Mouse (Mus musculus) hematopoietic stem cell, adult 5-6 weeks (primary cell): Measurements from ENCODE around the gene Fez2. TPM values are rescaled to one million over a fixed set of nuclear protein-coding genes. Genes with fewer than 3 reads are reported as not detected.
A peak's percentile ranks its signal among the peaks of the same experiment; 100 is the strongest.

Source experiments
- ATAC-seq, 2 experiments: fragments of 125-278 bp in 1 of 2; replicated peaks in 1 of 2; 2 replicates each; pipeline ENCODE4 v1.8.0; 2016 to 2017; ENCODE audit warnings: inconsistent platforms in 2 of 2, mild to moderate bottlenecking in 2 of 2, moderate number of reproducible peaks in 2 of 2, low read depth in 1 of 2, moderate TSS enrichment in 1 of 2; ENCODE audit not compliant: low FRiP score in 2 of 2, poor library complexity in 2 of 2, severe bottlenecking in 2 of 2, insufficient read depth in 1 of 2, low TSS enrichment in 1 of 2
- total RNA-seq: library from RNA; stranded (forward); fragments of 172-1452, 232-1000 nt; gene quantifications from 2 replicates; pipeline ENCODE4 v1.2.3, GENCODE M21; 2017

Gene Fez2
- total RNA-seq, 1 experiment from 2014 or later, result 20.1 TPM

DNA sequence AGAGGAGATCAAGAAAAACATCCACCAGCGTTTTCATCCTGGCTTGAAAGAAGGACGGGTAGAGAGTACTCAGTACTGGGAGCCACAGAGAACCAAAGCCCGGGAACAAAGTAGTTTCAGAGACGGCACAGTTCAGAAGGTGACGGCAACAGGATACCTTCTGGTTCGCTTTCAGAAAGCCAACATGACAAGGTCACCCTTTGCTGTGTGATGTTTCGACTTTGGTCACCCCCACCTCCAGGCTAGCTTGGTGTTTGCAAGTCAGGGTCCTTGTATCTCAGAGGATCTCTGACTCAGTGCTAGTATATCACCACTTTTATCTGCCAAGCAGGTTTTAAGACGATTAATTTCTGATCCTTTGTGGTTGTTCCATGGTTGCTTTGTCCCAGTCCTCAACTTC, 7.1 kb upstream of the Fez2 start:
- ATAC-seq, result no peak

DNA sequence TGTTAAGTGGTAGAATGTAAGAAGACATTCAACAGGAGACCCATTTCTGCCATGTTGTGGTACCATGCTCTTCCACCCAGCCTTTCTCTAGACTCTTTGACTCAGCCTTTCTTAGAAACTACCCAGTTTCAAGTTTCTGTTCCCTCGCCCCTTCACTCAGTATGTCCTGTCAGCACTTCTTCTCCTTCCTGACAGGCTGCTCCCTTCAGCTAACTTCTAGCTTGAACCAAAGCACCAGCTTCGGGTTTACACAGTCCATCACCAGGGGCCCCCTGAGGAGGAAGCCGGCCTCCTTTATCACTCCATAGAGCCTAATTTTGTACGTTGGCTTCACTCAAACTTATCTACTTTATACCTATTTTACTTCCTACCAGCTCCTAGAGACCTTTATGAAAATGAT, 1.3 kb upstream of the Fez2 start:
- no peak for ATAC-seq

DNA sequence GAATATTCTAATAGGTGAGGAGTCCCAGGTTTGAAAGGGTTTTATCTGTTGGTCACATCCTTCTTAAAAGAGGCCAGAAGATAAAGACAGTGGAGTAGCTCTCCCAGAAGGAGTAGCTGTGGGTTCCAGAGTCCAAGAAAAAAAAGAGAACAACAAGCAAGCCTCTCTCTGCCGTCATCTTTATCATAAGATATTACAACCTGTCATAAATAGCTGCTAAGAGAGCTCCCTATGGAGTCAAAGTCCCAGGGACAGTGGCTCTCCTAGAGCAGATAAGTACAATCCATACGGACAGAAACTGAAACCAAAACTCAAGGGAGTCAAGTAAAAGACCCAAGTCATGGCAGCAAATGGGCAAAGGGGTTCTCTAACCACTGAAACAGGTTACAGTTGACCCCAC, 2.7 kb downstream of the Fez2 start:
- no peak for ATAC-seq

DNA sequence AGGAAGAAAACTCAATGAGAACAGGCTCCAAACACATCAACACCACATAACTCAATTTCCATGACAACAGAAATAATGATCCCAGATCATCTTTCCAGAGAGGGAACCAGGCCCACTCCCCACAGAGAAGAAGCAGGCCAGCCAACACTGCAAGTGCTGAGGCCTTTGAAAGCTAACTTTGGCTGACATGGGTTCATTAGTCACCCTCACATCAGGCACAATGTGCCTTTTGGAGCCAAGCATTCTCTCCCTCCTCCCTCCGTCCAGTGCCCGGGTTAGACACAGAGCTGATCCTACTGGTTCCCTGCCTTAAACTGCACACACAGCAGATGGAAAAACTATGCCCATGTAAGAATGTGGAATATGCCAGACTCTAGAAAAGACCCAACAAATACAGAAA, 8.1 kb downstream of the Fez2 start:
- ATAC-seq, result no peak

DNA sequence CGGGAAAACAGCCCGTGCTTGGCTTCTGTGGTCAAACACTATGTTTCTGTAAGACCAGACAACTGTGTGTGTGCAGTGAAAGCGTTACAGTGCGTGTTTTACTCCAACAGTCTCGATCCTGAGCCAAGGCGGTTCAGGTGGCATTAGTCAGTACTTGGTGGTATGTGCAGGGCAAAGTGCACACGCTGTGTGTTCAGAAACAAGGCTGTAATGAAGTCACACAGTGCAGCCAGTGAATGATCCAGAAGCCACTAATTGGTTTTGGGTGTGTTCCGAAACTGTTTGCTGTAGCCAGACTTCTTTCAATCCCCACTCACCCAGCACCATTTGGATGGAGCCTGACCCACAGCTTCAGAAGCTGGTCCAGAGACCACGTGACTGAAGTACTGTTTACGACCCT, 9.6 kb downstream of the Fez2 start:
- no peak for ATAC-seq

DNA sequence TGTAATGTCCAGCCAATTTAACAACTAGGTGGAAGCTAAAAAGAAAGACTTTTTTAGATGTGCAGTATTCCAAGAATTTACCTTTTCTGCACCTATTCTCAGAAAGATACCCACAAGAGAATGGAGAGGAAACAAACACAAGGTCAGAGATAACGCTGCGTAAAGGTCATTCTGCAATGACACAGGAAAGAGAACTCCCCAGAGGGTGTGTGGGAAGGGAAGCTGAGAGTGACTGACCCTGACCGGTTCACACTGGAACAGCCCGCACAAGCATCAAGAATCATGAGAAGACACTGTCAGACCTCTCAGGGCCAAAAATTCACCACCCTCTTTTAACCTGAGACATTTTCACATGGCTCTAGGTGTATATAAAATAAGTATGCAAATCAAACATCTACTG, 10.4 kb downstream of the Fez2 start:
- no peak for ATAC-seq

DNA sequence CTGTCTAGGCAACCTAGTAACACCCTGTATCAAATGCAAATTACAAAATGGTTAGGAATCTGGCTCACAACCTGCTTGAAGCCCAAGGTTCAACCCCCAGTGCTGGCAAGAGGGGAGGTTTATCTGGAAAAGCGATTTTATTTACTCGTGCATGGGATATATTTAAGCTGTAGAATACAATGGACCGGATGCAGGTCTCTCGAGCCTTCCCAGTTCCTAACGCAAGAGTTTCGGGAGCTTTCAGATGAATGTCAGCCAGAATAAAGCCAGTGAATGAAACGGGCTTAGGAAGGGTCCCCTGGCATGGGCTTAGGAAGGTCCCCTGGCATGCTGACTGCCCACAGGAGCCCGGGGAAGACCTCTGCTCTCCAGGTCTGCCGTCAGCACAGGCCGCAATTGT, 11.1 kb downstream of the Fez2 start:
- no peak for ATAC-seq

DNA sequence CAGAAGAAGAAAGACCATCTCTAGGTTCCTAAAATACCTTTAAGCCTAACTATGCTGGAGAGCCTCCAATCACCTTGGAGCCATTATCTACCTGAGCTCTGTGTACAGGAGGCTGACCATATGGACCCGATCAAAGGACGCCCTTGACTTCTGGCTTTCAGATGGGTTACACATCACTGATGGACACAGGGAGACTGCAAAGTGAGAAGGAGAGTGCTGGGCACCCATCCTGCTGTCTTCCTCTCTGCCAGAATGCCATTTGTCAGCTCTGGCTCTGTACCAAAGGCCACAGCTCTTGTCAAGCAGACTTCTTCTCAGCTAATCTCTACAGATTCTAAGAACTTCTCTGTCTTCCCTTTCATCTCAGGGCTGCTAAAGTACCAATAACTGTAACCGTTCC, 12.6 kb downstream of the Fez2 start:
- ATAC-seq, result no peak

DNA sequence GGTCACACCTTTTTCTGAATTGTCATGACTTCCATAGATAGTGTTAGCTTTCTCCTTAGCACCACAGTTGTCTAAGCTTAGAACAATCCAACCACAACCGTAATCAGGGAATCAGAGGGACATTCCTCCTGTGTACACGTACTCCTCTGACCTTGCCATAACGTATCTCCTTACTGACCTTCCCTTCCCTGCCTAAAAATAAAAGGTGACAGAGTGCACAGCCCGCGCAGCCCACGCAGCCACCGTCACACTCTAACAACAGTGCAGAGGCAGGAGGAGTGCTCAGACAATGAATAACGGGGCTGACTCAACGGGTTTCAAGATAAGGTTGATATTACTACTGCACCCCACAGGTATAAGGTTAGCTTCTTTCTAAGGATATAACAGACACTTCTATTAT, 14.1 kb downstream of the Fez2 start:
- no peak for ATAC-seq

DNA sequence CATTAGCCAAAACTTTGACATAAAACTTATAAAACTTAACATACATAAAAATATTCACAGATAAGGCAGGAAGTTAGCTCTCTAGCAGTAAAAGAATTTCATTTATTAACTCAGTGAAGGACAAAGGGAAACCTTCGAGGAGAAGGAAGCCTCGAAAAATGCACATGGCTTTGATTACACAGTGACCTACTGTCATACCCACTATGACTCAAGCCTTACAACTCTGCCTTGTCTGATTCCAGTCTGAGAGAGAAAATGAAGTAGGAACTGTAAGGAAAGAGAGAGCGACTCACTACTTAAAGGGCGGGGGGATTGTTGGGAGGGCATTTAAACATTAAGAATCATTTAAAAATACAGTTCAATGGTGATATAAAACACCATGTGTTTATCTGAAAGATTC, 14.7 kb downstream of the Fez2 start:
- ATAC-seq, result no peak

DNA sequence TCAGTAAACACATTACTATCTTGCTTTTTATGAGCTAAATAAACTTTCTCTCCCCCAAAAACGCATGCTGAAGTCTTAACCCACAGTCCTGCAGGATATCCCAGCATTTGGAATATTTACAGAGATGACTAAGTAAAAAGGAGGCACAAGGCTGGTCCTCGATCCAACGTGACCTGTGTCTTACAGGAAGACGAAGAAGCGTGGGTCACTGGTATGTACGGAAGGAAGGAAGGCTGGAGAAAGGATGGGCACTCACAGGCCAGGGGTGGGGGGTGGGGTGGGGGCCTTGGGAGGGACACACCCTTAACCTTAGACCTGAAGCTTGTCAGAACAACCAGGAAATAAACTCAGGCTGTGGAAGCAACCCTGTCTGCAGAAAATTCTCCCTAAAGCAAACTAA, 15.8 kb downstream of the Fez2 start:
- ATAC-seq, result no peak

DNA sequence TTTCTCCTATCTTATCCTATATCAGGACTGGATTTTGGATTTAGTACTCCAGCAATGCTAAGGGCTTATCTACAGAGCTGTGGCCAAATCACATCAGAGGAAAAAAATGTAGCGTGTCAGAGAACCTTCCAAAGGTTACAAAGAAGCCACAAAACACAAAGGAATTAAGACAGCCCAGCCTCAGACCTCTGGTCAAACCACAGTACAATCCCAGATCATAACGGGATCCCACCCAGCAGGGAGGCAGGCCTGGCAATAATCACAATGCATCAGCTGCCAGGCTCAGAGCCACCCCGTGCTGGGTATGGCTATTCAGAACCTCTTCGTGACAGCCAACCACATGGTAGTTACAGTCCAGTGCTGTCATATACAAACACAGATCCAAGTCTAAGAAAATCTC, 16.2 kb downstream of the Fez2 start:
- ATAC-seq, result no peak

DNA sequence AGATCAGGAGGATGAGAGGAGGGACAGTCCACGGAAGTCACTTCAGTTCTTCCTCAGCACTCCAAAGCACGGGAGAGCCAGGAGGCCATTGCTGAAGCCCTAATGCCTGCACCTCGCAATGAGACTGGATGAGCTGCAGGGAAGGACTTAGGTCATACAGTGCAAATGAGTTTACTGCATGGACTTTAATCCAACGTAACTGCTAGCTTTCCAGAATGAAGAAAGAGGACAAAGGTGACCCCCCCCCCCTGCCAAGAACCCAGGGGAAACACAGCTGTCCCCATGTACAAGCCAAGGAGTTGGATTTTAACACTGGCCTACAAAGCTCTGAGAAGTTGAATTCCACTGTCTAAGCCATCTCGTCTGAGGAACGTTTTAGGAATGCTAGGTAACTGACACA, 16.6 kb downstream of the Fez2 start:
- no peak for ATAC-seq

DNA sequence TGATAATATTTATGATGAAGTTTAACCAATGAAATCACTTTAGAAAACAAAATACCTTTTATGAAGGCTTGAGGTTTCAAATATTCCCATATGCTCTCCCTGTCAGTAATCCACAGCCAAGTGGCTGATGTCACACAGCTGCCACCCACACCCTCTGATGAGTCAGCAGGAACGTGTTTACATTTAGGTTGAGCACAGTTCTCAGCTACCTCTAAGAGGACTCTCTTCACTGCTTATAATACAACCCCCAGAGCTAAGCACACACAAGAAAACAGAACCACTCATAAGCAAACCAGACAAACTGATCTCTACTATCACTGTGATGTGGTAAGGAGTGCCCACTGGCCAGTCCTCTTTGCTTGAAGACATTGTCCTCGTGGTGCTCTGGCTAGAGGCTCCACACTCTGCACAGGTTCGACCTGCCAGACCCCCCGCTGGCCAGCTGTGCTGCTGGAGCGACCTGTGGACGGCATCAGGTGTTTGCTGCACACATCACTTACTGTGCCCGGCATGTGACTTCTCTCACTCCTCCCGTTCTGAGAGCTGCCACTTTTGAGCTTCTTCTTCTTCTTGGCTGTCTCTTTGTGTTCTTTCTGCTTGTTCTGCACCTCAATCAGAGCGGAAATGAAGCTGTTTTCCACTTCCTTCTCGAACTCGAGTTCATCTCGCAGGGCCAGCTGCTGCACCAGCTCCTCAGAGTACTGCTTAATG, 17.7 kb downstream of the Fez2 start:
- 0 out of 4 replicates have a peak, but pooled peaks of 1 of the 2 experiments have one; percentile 42 for ATAC-seq

DNA sequence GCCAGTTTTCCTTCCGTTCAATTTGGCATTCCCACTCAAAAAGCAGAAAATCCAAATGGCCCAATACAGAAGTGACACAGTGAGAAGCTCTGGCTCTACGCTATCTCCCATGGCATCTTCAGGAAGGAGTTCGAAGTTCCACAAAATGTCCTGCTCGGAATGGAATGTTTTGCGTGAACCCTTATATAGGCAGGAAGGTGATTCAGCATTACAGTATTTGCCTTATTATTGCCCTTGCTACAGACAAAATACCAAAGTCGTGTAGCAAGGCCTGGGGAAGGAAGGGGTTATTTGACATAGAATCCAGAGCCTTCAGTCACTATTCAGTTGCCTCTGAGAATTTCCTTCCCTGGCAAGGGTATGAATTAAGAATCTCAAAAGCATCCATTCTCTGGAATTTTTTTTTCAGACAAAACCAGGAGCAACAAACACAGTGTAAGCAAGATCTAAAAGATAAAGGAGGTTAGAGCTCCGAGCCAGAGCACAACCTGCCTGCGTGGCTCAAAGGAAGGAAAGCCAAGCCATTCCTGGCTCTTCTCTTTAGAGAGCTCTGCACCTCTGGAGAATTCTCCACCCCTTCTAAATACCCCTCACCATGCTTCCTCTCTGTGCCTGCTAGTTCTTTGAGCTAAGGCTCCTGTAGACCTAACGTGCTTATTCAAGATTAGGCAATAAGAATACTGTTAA, 25.4 kb downstream of the Fez2 start:
- no peak for ATAC-seq

DNA sequence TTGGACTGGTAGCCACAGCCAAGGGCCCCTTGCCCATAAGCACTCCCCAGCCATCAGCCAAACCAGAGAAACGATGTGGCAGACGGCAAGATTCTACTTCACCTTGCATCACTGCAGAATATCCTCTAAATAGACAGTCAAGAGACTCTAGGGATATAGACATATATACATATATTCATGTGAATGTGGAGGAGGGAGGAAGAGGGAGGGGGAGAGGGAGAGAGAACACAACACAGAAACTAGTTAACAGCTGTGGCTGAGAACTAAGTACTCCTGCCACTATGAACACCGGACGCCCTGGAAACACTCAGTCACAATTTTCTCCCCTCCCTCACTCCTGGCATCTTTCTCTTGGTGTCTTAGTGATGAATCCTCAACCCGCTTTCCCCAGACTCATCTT, 28.4 kb downstream of the Fez2 start:
- no peak for ATAC-seq

DNA sequence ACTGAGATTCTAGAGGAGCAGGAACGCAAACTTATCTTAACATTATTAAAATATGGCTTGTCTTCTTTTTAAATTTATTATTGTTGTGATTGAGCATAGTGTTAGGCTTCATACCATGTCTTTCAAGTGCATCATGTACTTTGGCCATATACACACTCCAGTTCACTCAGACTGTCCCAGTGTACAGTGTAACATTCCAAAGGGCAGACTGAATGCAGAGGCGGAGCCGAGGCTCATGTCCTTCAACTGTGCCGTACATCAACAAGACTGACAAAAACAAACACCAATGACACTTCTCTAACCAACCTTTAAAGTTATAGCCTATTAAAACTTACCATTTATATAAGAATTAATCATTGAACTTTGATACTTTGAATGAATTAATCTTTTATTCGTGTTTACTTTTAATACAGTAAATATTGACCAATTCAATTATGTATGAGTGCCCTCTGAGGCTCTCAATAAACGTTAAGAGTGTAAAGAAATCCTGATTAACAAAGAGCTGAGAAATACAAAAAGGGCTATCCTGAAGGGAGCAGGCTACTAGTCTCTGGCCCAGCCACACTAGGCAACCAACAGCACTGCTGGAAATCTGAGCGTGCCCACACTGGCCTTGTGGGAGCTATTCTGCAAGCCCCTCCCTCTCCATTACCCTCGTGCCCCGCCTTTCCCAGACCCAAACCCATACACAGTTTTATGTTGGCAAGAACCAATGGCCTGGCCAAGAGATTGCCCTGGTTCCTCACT, 29.7 kb downstream of the Fez2 start:
- no peak for ATAC-seq

DNA sequence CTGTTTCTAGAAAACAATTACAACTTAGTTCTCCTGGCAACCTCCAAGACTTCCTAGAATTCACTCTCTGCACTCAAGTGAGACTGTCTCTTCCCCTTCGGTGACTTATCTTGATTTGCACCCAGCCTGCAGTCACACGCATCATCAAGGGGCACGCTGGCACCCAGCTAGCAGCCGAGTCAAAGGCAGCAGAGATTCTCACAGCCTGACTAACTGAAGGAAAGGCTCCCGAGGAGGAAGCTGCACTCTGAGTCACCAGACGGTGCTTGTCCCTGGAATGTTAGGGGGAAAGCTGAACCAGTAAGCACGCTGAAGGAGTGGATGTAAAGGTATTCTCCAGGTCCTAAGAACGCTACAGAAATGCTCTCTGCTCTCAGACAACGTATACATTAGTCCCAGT, 30.3 kb downstream of the Fez2 start:
- ATAC-seq, result no peak
